Mouse (Mus musculus) embryonic fibroblast, embryonic 13.5 days (primary cell): Measurements from ENCODE around the gene Hist1h3g.

Experiments
- CTCF ChIP-seq: IDR thresholded peaks from 2 replicates; pipeline ENCODE4 v1.5.1; 2011; ENCODE audit warnings: mild to moderate bottlenecking, control low read depth, low read length, moderate library complexity, borderline replicate concordance; ENCODE audit not compliant: insufficient read depth
- POLR2A ChIP-seq: IDR thresholded peaks from 2 replicates; pipeline ENCODE4 v1.6.1; 2011; ENCODE audit warnings: low read depth, mild to moderate bottlenecking, control low read depth, low read length, moderate library complexity

DNA sequence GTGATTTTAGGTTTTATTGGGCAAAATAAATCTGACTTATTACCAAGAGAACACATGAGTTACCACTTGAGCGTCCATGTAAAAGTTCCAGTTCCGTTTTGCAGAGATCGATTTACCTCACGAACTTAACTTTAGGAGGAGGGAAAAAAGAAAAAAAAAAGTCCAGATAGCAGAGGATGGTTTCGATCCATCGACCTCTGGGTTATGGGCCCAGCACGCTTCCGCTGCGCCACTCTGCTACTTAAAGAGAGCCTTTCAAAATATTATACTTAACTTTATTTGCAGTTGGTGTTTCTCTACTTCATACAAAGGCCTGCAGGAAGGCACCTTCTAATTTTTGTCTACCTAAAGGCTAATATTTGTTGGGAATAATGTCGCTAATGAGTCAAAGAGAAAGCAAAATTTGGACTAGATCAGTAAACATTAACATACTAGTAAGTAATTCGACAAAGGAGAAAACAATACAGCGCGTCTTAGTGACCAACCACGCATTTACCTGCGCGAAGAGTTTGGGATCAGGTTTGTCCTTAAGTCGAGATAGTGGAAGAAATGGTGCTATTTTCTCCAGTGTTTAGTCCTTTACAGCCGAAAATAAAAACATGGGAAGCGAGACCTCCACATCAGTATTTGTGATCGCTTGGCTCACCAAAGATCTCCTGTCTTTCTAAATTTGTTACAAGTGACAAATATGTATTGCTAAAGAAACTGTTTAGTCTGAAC lies 4.9 kb upstream of the Hist1h3g start:
- TF ChIP-seq CTCF: no peak
- 0 out of 2 replicates have a peak, but pooled peaks have one; percentile 38 for TF ChIP-seq POLR2A
